Mouse (Mus musculus) G1E (cell line): ENCODE measurements around the gene Itgb6. TPM values are rescaled to one million over a fixed set of nuclear protein-coding genes. Genes with fewer than 3 reads are reported as not detected.

Experiments used
- ATAC-seq: 2 replicates; pipeline ENCODE4 v1.8.0; 2016; ENCODE audit warnings: mild to moderate bottlenecking; ENCODE audit not compliant: insufficient number of reproducible peaks, poor library complexity, low FRiP score, severe bottlenecking; ENCODE audit errors: extremely low read depth
- DNase-seq: peaks from one replicate; pipeline ENCODE4 v3.0.0; 2012; ENCODE audit warnings: low spot score
- H3K27me3 ChIP-seq: 2 replicates; pipeline ENCODE4 v1.6.1; 2012; ENCODE audit warnings: mild to moderate bottlenecking, low read length, inconsistent platforms; ENCODE audit not compliant: insufficient read depth
- H3K36me3 ChIP-seq: replicated peaks from 2 replicates; pipeline ENCODE3; 2012; ENCODE audit warnings: mild to moderate bottlenecking, inconsistent platforms
- H3K4me1 ChIP-seq: 2 replicates; pipeline ENCODE4 v1.6.1; 2012; ENCODE audit warnings: low read depth, low read length, inconsistent platforms, mixed read lengths; ENCODE audit not compliant: insufficient read depth
- H3K4me3 ChIP-seq: 2 replicates; pipeline ENCODE4 v1.5.1; 2012; ENCODE audit warnings: low read depth, mild to moderate bottlenecking, inconsistent platforms, low read length, moderate library complexity, mixed read lengths
- H3K9me3 ChIP-seq: replicated peaks from 2 replicates; pipeline ENCODE4 v1.6.1; 2012; ENCODE audit warnings: inconsistent platforms
- CTCF ChIP-seq: IDR thresholded peaks from 2 replicates; pipeline ENCODE4 v1.5.1; 2012; ENCODE audit warnings: low read depth, low read length, inconsistent platforms, mixed read lengths
- GATA1 ChIP-seq: IDR thresholded peaks from 2 replicates; pipeline ENCODE4 v1.6.1; 2012; ENCODE audit warnings: borderline replicate concordance, low read length, inconsistent platforms, mixed read lengths
- GATA2 ChIP-seq: IDR thresholded peaks from 2 replicates; pipeline ENCODE4 v1.6.1; 2012; ENCODE audit warnings: low read depth, low read length, inconsistent platforms, borderline replicate concordance
- POLR2AphosphoS5 ChIP-seq: IDR thresholded peaks from 2 replicates; pipeline ENCODE4 v1.6.1; 2012; ENCODE audit warnings: low read depth, low read length, inconsistent platforms; ENCODE audit not compliant: insufficient replicate concordance
- TAL1 ChIP-seq: conservative IDR thresholded peaks from 2 replicates; pipeline ENCODE4 v1.6.1; 2012; ENCODE audit warnings: low read depth, low read length, inconsistent platforms, mixed read lengths
- polyA plus RNA-seq: library from polyadenylated mRNA; stranded (reverse); fragments of >175 nt; gene quantifications from 2 replicates; pipeline ENCODE4 v1.2.3, GENCODE M21; 2012
- total RNA-seq, 2 experiments: library from RNA; stranded (forward) in 1 of 2; stranded (reverse) in 1 of 2; fragments of 200-1000 nt in 1 of 2; fragments of >200 nt in 1 of 2; fragmentation: Nextera tagmentation in 1 of 2; gene quantifications; 2 replicates each; pipeline ENCODE4 v1.2.3; 2014 to 2017

Itgb6 gene
- total and polyA plus RNA-seq, 3 experiments: 0.38 TPM; not detected in 2

GRCm38 (mm10) chr2:60747590-60747989 is 25.1 kb upstream of the Itgb6 start:
- peaks cover under 1% of the 10 kb centered on the region; the same call in 1 of the 2 replicates for H3K27me3 ChIP-seq
- TF ChIP-seq GATA2 (no peak), POLR2AphosphoS5 (no peak), CTCF (no peak), TAL1 (no peak), GATA1 (no peak)
- H3K4me3 ChIP-seq: no peak overlapping the region
- peaks cover 22% of the 10 kb centered on the region for H3K36me3 ChIP-seq
- H3K4me1 ChIP-seq: peaks cover 8% of the 10 kb centered on the region; the same call in 1 of the 2 replicates
- ATAC-seq: no peak
- DNase-seq: no peak
- no peaks in the 10 kb centered on the region for H3K9me3 ChIP-seq

- ATAC-seq (no peak), DNase-seq (no peak)
- no peaks in the 10 kb centered on the region for H3K9me3 ChIP-seq
- H3K4me3 ChIP-seq: no peak overlapping the region
- TF ChIP-seq GATA1: no peak
- TF ChIP-seq GATA2: no peak
- no peak for TF ChIP-seq CTCF
- no peak for TF ChIP-seq POLR2AphosphoS5
- no peak for TF ChIP-seq TAL1
- H3K27me3 ChIP-seq: peaks cover 24% of the 10 kb centered on the region
- peaks cover 9% of the 10 kb centered on the region for H3K36me3 ChIP-seq
- peaks cover 8% of the 10 kb centered on the region; the same call in 1 of the 2 replicates for H3K4me1 ChIP-seq
These were observed 22.2 kb upstream of the Itgb6 start for GRCm38 (mm10) chr2:60744674-60745073.

- DNase-seq (no peak), ATAC-seq (no peak)
- H3K9me3 ChIP-seq: no peaks in the 10 kb centered on the region
- no peaks in the 10 kb centered on the region for H3K36me3 ChIP-seq
- no peaks in the 10 kb centered on the region for H3K4me1 ChIP-seq
- no peak overlapping the region for H3K4me3 ChIP-seq
- TF ChIP-seq CTCF: no peak
- TF ChIP-seq GATA2: no peak
- no peak for TF ChIP-seq GATA1
- TF ChIP-seq POLR2AphosphoS5: no peak
- no peak for TF ChIP-seq TAL1
- peaks cover 39% of the 10 kb centered on the region for H3K27me3 ChIP-seq
These were observed 17.1 kb upstream of the Itgb6 start for GRCm38 (mm10) chr2:60739389-60740137.

- Histone ChIP-seq H3K36me3 (no peaks in the 10 kb centered on the region), H3K27me3 (peaks cover 5% of the 10 kb centered on the region; the same call in 1 of the 2 replicates), H3K9me3 (no peaks in the 10 kb centered on the region), H3K4me3 (no peak overlapping the region), H3K4me1 (no peaks in the 10 kb centered on the region; the same call in 1 of the 2 replicates)
- TF ChIP-seq GATA2 (no peak), CTCF (no peak), TAL1 (no peak), GATA1 (no peak), POLR2AphosphoS5 (no peak)
- DNase-seq (no peak), ATAC-seq (no peak)
These were observed 8.5 kb upstream of the Itgb6 start for GRCm38 (mm10) chr2:60730929-60731328.

GRCm38 (mm10) chr2:60730024-60730423 is 7.6 kb upstream of the Itgb6 start:
- H3K4me1 ChIP-seq: no peaks in the 10 kb centered on the region; the same call in 1 of the 2 replicates
- H3K4me3 ChIP-seq: no peak overlapping the region
- DNase-seq: no peak
- peaks cover 5% of the 10 kb centered on the region; the same call in 1 of the 2 replicates for H3K27me3 ChIP-seq
- no peaks in the 10 kb centered on the region for H3K9me3 ChIP-seq
- no peaks in the 10 kb centered on the region for H3K36me3 ChIP-seq
- ATAC-seq: no peak
- no peak for TF ChIP-seq POLR2AphosphoS5
- TF ChIP-seq CTCF: no peak
- TF ChIP-seq GATA1: no peak
- no peak for TF ChIP-seq TAL1
- no peak for TF ChIP-seq GATA2

GRCm38 (mm10) chr2:60728902-60729585 is 6.6 kb upstream of the Itgb6 start:
- no peaks in the 10 kb centered on the region; the same call in 1 of the 2 replicates for H3K4me1 ChIP-seq
- no peak overlapping the region for H3K4me3 ChIP-seq
- H3K27me3 ChIP-seq: peaks cover 11% of the 10 kb centered on the region
- ATAC-seq: no peak
- H3K36me3 ChIP-seq: no peaks in the 10 kb centered on the region
- no peaks in the 10 kb centered on the region for H3K9me3 ChIP-seq
- DNase-seq: no peak
- TF ChIP-seq CTCF: no peak
- TF ChIP-seq TAL1: no peak
- no peak for TF ChIP-seq GATA2
- TF ChIP-seq POLR2AphosphoS5: no peak
- no peak for TF ChIP-seq GATA1
